Mouse (Mus musculus) lung, adult 2 months (tissue): ENCODE results near the gene Rap1gds1.

Source experiments
- CTCF ChIP-seq: fragments of 200-500 bp; IDR thresholded peaks from 2 replicates; pipeline ENCODE4 v1.5.1; 2011; ENCODE audit warnings: mild to moderate bottlenecking, low read length, control low read depth; ENCODE audit not compliant: insufficient read depth
- POLR2A ChIP-seq: fragments of 200-500 bp; IDR thresholded peaks from 2 replicates; pipeline ENCODE4 v1.6.1; 2011; ENCODE audit warnings: low read depth, mild to moderate bottlenecking, control low read depth, low read length, borderline replicate concordance; ENCODE audit errors: extremely low read depth

DNA sequence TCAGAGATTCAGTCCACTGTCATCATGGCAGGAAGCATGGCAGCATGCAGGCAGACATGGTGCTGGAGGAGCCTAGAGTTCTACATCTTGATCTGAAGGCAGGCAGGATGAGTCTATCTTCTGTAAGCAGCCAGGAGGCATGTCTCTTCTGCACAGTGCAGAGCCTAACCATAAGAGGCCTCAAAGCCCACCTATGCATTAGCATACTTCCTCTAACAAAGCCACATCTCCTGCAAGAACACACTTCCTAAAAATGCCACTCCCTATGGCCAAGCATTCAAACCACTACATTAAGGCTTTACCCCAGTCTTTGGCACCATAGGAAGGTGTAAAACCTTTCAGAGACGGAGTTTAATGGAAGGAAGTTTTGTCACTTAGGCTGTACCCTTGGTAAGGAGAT is 26.9 kb upstream of the Rap1gds1 start:
- TF ChIP-seq CTCF (no peak), POLR2A (no peak)
